Mouse (Mus musculus) cerebellum, adult 2 months (tissue): ENCODE data around the gene Il27ra. TPM values are rescaled to one million over a fixed set of nuclear protein-coding genes. Genes with fewer than 3 reads are reported as not detected.
A peak's percentile ranks its signal among the peaks of the same experiment; 100 is the strongest.

Experiments used
- DNase-seq, 2 experiments: peaks; one replicate each; pipeline ENCODE4 v3.0.0; 2021
- H3K27ac ChIP-seq: fragments of 200-500 bp; 2 replicates; pipeline ENCODE4 v1.5.1; 2012; ENCODE audit warnings: low read length, control low read depth, inconsistent platforms; ENCODE audit not compliant: insufficient read depth
- H3K27me3 ChIP-seq: fragments of 200-500 bp; 2 replicates; pipeline ENCODE4 v1.6.1; 2012; ENCODE audit warnings: inconsistent platforms, mild to moderate bottlenecking, low read length, moderate library complexity; ENCODE audit not compliant: control insufficient read depth, insufficient read depth
- H3K4me1 ChIP-seq: fragments of 200-500 bp; 2 replicates; pipeline ENCODE4 v1.6.1; 2011; ENCODE audit warnings: low read length; ENCODE audit not compliant: control insufficient read depth, insufficient read depth
- H3K4me3 ChIP-seq: fragments of 200-500 bp; replicated peaks from 2 replicates; pipeline ENCODE3; 2011; ENCODE audit warnings: mild to moderate bottlenecking, low read depth, low read length, control low read depth; ENCODE audit not compliant: insufficient read depth
- CTCF ChIP-seq: fragments of 200-500 bp; IDR thresholded peaks from 2 replicates; pipeline ENCODE4 v1.5.1; 2011; ENCODE audit warnings: low read depth, mild to moderate bottlenecking, control low read depth, low read length, moderate library complexity, borderline replicate concordance; ENCODE audit not compliant: insufficient read depth
- POLR2A ChIP-seq: fragments of 200-500 bp; IDR thresholded peaks from 2 replicates; pipeline ENCODE4 v1.6.1; 2011; ENCODE audit warnings: low read length, control low read depth, borderline replicate concordance; ENCODE audit not compliant: insufficient read depth
- WGBS: fragments of 180-500 bp; shearing (Covaris S2); methylation state at CpG from one replicate; pipeline ENCODE4 v1.1.7; 2018; 5-methylcytosine and 5-hydroxymethylcytosine counted together
- polyA plus RNA-seq: library from polyadenylated mRNA; depleted of rRNA; stranded (reverse); fragments of >200 nt; gene quantifications from 2 replicates; pipeline ENCODE4 v1.2.3, GENCODE M21; 2012

Il27ra gene
- polyA plus RNA-seq, 1 experiment = 0.21 TPM

- H3K27ac ChIP-seq = peak within 1 kb of the TSS; percentile 56
- WGBS = 100% methylated on average over 1 of the region's 1 CpGs
These were observed 22.6 kb upstream of the Il27ra start, which contains the start of gene Gm10643 for GRCm38 (mm10) chr8:84065037-84065436. Gene Gm10643, minus strand, starts transcription at chr8:84065137.

GRCm38 (mm10) chr8:84063861-84064610 is 21.6 kb upstream of the Il27ra start:
- no peak for DNase-seq
- TF ChIP-seq POLR2A (no peak), CTCF (no peak)
- 72% methylated on average over 8 of the region's 8 CpGs for WGBS
- H3K27me3 ChIP-seq = no peaks in the 10 kb centered on the region
- peaks cover 3% of the 10 kb centered on the region for H3K4me1 ChIP-seq
- no peak overlapping the region for H3K27ac ChIP-seq
- no peak overlapping the region for H3K4me3 ChIP-seq

More at GRCm38 (mm10) chr8:84065037-84065436, 22.6 kb upstream of the Il27ra start, which contains the start of gene Gm10643:
- Histone ChIP-seq H3K4me3 (peak within 1 kb of the TSS; percentile 80), H3K4me1 (peaks cover 13% of the 10 kb centered on the region), H3K27me3 (no peaks in the 10 kb centered on the region)
- no peak for DNase-seq
- no peak for TF ChIP-seq CTCF
- no peak for TF ChIP-seq POLR2A

DNA sequence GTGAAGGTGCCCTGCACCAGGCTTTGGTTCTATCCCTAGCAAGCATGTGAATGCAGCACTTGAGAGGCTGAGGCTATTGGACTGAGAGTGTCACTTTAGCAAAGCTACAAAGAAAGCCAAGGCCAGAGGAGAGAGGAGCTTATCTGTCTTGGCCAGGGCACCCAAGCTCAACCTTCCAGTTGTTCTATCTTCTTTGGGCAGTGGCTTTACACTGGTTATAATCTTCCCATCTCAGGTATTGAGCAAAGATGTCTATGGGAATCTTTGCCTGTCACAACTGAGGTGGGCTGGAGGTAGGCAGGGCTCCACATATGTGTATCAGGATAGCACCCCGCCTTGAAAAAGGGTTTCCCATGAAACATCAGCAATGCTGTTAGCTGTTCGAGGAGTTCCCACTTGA is 17.9 kb upstream of the Il27ra start:
- H3K27me3 ChIP-seq = no peaks in the 10 kb centered on the region
- no peaks in the 10 kb centered on the region for H3K4me1 ChIP-seq
- H3K27ac ChIP-seq = no peak overlapping the region
- TF ChIP-seq POLR2A (no peak), CTCF (no peak)
- 85% methylated on average over 2 of the region's 2 CpGs for WGBS
- no peak for DNase-seq
- H3K4me3 ChIP-seq = no peak overlapping the region

DNA sequence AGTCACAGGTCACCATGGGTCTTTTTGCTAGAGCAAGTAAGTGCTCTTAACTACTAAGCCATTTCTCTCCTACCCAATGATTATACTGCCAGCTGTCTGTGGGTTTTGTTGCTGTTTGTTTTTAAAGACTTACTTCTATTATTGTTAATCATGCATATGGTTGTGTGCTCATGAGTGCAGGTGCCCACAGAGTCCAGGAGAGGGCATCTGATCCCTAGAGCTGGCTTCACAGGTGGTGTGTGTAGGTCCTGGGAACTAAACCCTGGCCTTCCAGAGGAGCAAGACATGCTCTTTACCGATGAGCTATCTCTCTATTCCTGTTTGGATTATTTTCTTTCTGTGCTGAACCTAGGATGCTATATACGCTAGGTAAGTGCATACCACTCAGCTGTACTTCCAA is 16.8 kb upstream of the Il27ra start:
- no peak overlapping the region for H3K27ac ChIP-seq
- WGBS = 95% methylated on average over 2 of the region's 2 CpGs
- DNase-seq = no peak

GRCm38 (mm10) chr8:84057827-84058226 is 15.4 kb upstream of the Il27ra start:
- Histone ChIP-seq H3K4me1 (no peaks in the 10 kb centered on the region), H3K27me3 (no peaks in the 10 kb centered on the region), H3K4me3 (no peak overlapping the region), H3K27ac (no peak overlapping the region)
- 86% methylated on average over 1 of the region's 1 CpGs for WGBS
- no peak for TF ChIP-seq CTCF
- TF ChIP-seq POLR2A = no peak
- DNase-seq = no peak

More for the DNA sequence above, 16.8 kb upstream of the Il27ra start:
- Histone ChIP-seq H3K4me3 (no peak overlapping the region), H3K27me3 (no peaks in the 10 kb centered on the region), H3K4me1 (no peaks in the 10 kb centered on the region)
- no peak for TF ChIP-seq CTCF
- no peak for TF ChIP-seq POLR2A

- Histone ChIP-seq H3K27ac (no peak overlapping the region), H3K4me1 (no peaks in the 10 kb centered on the region), H3K27me3 (no peaks in the 10 kb centered on the region), H3K4me3 (no peak overlapping the region)
- 95% methylated on average over 5 of the region's 5 CpGs for WGBS
- DNase-seq = no peak
- TF ChIP-seq CTCF (no peak), POLR2A (no peak)
These were observed 10.8 kb upstream of the Il27ra start for GRCm38 (mm10) chr8:84053229-84053628.

DNA sequence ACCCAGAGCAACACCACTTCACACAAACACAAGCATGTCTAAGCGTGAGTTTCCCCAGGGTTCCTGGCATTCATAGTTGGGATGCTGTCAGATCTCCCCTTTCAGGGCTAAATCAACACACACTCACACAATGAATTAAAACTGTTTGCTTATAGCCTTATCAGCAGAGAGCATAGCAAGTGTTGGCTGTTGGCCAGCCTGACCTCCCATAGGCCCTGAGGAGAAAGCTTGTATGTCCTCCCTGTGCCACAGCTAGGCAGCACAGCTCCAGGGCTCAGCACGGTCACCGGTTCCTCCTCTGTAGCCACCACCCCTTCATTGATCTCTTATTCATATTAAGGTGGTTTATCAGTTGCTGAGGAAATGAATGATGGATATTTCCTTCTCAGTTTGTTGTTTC is 10.4 kb upstream of the Il27ra start:
- Histone ChIP-seq H3K27me3 (no peaks in the 10 kb centered on the region), H3K4me3 (no peak overlapping the region), H3K27ac (no peak overlapping the region), H3K4me1 (no peaks in the 10 kb centered on the region)
- 64% methylated on average over 3 of the region's 3 CpGs for WGBS
- DNase-seq = no peak
- TF ChIP-seq CTCF (no peak), POLR2A (no peak)

DNA sequence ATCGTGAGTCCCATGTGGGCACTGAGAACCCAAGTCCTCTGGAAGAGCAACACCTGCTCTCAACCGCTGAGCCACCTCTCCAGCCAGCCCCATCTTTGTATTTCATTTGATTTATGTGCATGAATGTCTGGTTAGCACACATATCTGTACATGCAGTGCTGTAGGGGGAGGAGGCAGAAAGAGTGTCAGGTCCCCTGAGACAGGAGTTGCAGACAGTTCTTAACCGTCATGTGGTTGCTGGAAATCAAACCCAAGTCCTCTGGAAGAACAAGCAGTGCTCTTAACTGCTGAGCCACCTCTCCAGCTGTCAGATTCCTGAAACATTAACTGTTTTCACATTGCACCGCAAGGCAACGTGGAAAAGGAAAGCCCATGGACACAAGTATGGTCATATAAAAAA is 5.8 kb upstream of the Il27ra start:
- H3K27me3 ChIP-seq = no peaks in the 10 kb centered on the region
- TF ChIP-seq CTCF = no peak
- no peak for TF ChIP-seq POLR2A
- no peaks in the 10 kb centered on the region for H3K4me1 ChIP-seq
- WGBS = 78% methylated on average over 5 of the region's 5 CpGs
- H3K4me3 ChIP-seq = no peak overlapping the region
- DNase-seq = no peak
- no peak overlapping the region for H3K27ac ChIP-seq
